Mouse (Mus musculus): ENCODE data around the gene Nhsl2. TPM values are rescaled to one million over a fixed set of nuclear protein-coding genes. Genes with fewer than 3 reads are reported as not detected.

Nhsl2 gene
- total RNA-seq, 2 experiments from 2014 or later, result 21.5 to 21.9 TPM

- DNase-seq (ENCODE audit: low spot score in 2 of 2), result no peak
These were observed 130.1 kb downstream of the Nhsl2 start for GRCm38 (mm10) chrX:101979267-101979666.

- DNase-seq (ENCODE audit: low spot score in 2 of 2), result no peak
These were observed 131.4 kb downstream of the Nhsl2 start for GRCm38 (mm10) chrX:101980586-101980985.

- peak in 1 of 2 experiments; percentile 20 for DNase-seq (ENCODE audit: low spot score in 2 of 2)
These were observed 132.3 kb downstream of the Nhsl2 start for GRCm38 (mm10) chrX:101981450-101981849.

- DNase-seq (ENCODE audit: low spot score in 2 of 2), result no peak
These were observed 134.5 kb downstream of the Nhsl2 start for GRCm38 (mm10) chrX:101983638-101984037.

- DNase-seq (ENCODE audit: low spot score in 2 of 2), result no peak
These were observed 137.6 kb downstream of the Nhsl2 start for GRCm38 (mm10) chrX:101986657-101987367.

GRCm38 (mm10) chrX:101993841-101994571 is 144.8 kb downstream of the Nhsl2 start:
- DNase-seq (ENCODE audit: low spot score in 2 of 2), result peak; percentile 62 to 70

- DNase-seq (ENCODE audit: low spot score in 2 of 2), result no peak
These were observed 147.5 kb downstream of the Nhsl2 start for GRCm38 (mm10) chrX:101996726-101997125.

GRCm38 (mm10) chrX:102003632-102004315 is 154.6 kb downstream of the Nhsl2 start:
- peak; percentile 46 to 60 for DNase-seq (ENCODE audit: low spot score in 2 of 2)

GRCm38 (mm10) chrX:102004370-102004769 is 155.2 kb downstream of the Nhsl2 start:
- peak; percentile 16 to 34 for DNase-seq (ENCODE audit: low spot score in 2 of 2)

- DNase-seq (ENCODE audit: low spot score in 2 of 2), result peak in 1 of 2 experiments; percentile 22
These were observed 156.0 kb downstream of the Nhsl2 start for GRCm38 (mm10) chrX:102005141-102005641.

- no peak for DNase-seq (ENCODE audit: low spot score in 2 of 2)
These were observed 158.8 kb downstream of the Nhsl2 start for GRCm38 (mm10) chrX:102007935-102008334.

GRCm38 (mm10) chrX:102017213-102017923 is 168.2 kb downstream of the Nhsl2 start:
- DNase-seq (ENCODE audit: low spot score in 2 of 2), result no peak

GRCm38 (mm10) chrX:102018890-102019289 is 169.7 kb downstream of the Nhsl2 start:
- DNase-seq (ENCODE audit: low spot score in 2 of 2), result peak in 1 of 2 experiments; percentile 16

GRCm38 (mm10) chrX:102019471-102020240 is 170.5 kb downstream of the Nhsl2 start:
- DNase-seq (ENCODE audit: low spot score in 2 of 2), result no peak

GRCm38 (mm10) chrX:102024976-102025375 is 175.8 kb downstream of the Nhsl2 start:
- DNase-seq (ENCODE audit: low spot score in 2 of 2), result no peak

GRCm38 (mm10) chrX:102031851-102032250 is 182.7 kb downstream of the Nhsl2 start:
- no peak for DNase-seq (ENCODE audit: low spot score in 2 of 2)

GRCm38 (mm10) chrX:102032431-102032830 is 183.2 kb downstream of the Nhsl2 start:
- no peak for DNase-seq (ENCODE audit: low spot score in 2 of 2)

GRCm38 (mm10) chrX:102033566-102033965 is 184.4 kb downstream of the Nhsl2 start:
- no peak for DNase-seq (ENCODE audit: low spot score in 2 of 2)

- no peak for DNase-seq (ENCODE audit: low spot score in 2 of 2)
These were observed 186.5 kb downstream of the Nhsl2 start for GRCm38 (mm10) chrX:102035671-102036070.

- no peak for DNase-seq (ENCODE audit: low spot score in 2 of 2)
These were observed 187.7 kb downstream of the Nhsl2 start for GRCm38 (mm10) chrX:102036866-102037361.
